Mouse (Mus musculus): ENCODE measurements at regions not wholly inside any gene's neighbourhood (a gene's known extent, or its start where the extent isn't known, plus 50 kb on each side); places are given as distances from the start of the nearest gene placed in this dataset.

DNA sequence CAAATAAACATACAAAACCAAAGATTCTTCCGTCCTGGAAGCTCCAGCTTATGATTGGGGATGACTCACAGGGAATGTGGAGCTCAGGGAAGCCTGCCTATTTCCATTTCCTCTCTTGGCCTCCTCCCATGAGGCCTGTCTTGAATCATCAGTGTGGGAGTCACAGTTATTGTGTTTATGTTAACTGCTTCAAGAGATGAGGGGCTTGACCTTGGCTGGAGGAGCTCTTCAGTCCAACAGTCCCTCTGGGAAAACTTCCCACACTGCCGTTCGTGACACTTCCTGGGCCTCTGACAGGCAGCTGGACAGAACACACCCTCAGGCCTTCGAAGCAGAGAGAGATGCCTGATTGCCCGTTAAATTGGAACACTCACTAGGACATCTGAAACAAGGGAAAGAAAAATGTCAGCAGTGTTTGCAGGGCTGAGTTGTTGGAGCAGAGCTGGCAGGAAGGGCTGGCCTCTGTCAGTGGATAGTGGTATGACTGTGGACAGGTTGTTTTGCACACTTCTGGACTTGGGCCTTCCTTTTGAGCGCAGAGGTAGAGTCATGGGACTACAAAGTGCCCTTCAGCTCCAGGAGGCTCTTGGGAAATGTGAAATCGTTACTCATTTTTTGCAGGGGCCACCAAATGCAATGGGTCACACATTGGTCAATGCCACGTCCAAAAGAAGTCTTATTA, 2105.5 kb upstream of the Lrrc6 start:
- no peak overlapping the region for H3K27ac ChIP-seq (ENCODE audit: insufficient read depth, low read depth, low read length, poor library complexity, severe bottlenecking)
- no peaks in the 10 kb centered on the region for H3K36me3 ChIP-seq (ENCODE audit: control insufficient read depth, insufficient read depth, low read length, poor library complexity, severe bottlenecking)
- no peak overlapping the region for H3K4me3 ChIP-seq (ENCODE audit: insufficient read depth in 1 of 2, low read depth in 1 of 2, low read length in 2 of 2, poor library complexity in 1 of 2, severe bottlenecking in 1 of 2)
- no peaks in the 10 kb centered on the region for H3K9me3 ChIP-seq (ENCODE audit: control insufficient read depth, insufficient read depth, low read depth, low read length)
- H3K9ac ChIP-seq (ENCODE audit: insufficient read depth, low read depth, low read length, poor library complexity, severe bottlenecking), result no peak overlapping the region
- in situ Hi-C loops (cut with MboI; ENCODE audit: low sequenced_read_pairs in 2 of 2, unreplicated experiment in 2 of 2), result no loop called here
- H3K4me1 ChIP-seq (ENCODE audit: control insufficient read depth in 2 of 2, insufficient read depth in 2 of 2, low read length in 2 of 2, poor library complexity in 1 of 2), result no peaks in the 10 kb centered on the region
- DNase-seq (ENCODE audit: low read depth, low spot score), result no peak
- TF ChIP-seq ZC3H11A (IDR thresholded peaks at IDR 0.05; ENCODE audit: borderline replicate concordance, low read depth, low read length) (no peak), ZNF384 (IDR thresholded peaks at IDR 0.05; ENCODE audit: low read depth, low read length) (no peak), CHD2 (IDR thresholded peaks at IDR 0.05; ENCODE audit: low read depth, low read length) (no peak), HCFC1 (IDR thresholded peaks at IDR 0.05; ENCODE audit: borderline replicate concordance, insufficient read depth, low read length) (no peak), MAFK (IDR thresholded peaks at IDR 0.05; ENCODE audit: insufficient read depth, low read depth, low read length) (no peak)

DNA sequence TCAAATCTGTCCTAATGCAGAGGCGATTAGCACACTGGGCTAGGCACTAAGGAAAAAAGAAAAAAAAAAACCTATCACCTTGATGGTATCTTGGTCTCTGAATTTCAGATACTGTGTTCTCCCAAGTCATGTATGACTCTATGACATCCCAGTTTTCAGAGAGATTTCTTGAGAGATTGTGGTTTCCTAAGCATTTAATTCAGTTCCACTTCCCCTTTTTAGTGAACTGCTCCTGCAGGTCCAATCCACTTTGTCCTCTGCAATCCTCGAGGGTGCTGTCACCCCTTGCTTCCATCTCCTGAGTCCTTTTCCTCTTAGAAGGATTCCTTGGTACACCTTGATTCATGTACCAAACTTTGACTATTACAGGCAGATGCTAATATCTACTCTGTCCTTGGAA, 2104.8 kb upstream of the Lrrc6 start:
- TF ChIP-seq ZC3H11A (IDR thresholded peaks at IDR 0.05; ENCODE audit: borderline replicate concordance, low read depth, low read length) (no peak), HCFC1 (IDR thresholded peaks at IDR 0.05; ENCODE audit: borderline replicate concordance, insufficient read depth, low read length) (no peak), ZNF384 (IDR thresholded peaks at IDR 0.05; ENCODE audit: low read depth, low read length) (no peak), CHD2 (IDR thresholded peaks at IDR 0.05; ENCODE audit: low read depth, low read length) (no peak), MAFK (IDR thresholded peaks at IDR 0.05; ENCODE audit: insufficient read depth, low read depth, low read length) (no peak)
- Histone ChIP-seq H3K4me1 (ENCODE audit: control insufficient read depth in 2 of 2, insufficient read depth in 2 of 2, low read length in 2 of 2, poor library complexity in 1 of 2) (no peaks in the 10 kb centered on the region), H3K4me3 (ENCODE audit: insufficient read depth in 1 of 2, low read depth in 1 of 2, low read length in 2 of 2, poor library complexity in 1 of 2, severe bottlenecking in 1 of 2) (no peak overlapping the region), H3K9me3 (ENCODE audit: control insufficient read depth, insufficient read depth, low read depth, low read length) (no peaks in the 10 kb centered on the region), H3K9ac (ENCODE audit: insufficient read depth, low read depth, low read length, poor library complexity, severe bottlenecking) (no peak overlapping the region), H3K36me3 (ENCODE audit: control insufficient read depth, insufficient read depth, low read length, poor library complexity, severe bottlenecking) (no peaks in the 10 kb centered on the region), H3K27ac (ENCODE audit: insufficient read depth, low read depth, low read length, poor library complexity, severe bottlenecking) (no peak overlapping the region)
- in situ Hi-C loops (cut with MboI; ENCODE audit: low sequenced_read_pairs in 2 of 2, unreplicated experiment in 2 of 2), result no loop called here
- DNase-seq (ENCODE audit: low read depth, low spot score), result no peak

DNA sequence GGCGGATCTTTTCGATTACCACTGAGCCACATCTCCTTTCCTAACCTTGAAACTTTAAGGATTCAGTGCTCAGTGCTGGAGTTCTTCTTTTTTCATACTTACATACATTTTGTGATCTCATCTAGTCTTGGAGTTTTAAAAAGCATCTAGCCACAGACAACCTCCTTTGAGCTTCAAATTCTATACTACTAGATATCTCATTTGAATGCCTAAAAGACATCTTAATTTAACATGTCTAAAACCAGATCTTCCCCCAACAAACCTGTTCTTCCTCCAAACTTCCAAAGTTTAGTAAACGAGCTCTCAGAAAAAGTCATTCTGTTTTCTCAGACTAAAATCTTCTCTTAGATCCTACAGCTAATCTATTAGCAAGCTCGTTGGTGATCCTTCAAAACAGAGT, 2081.5 kb upstream of the Lrrc6 start:
- Histone ChIP-seq H3K9me3 (ENCODE audit: control insufficient read depth, insufficient read depth, low read depth, low read length) (no peaks in the 10 kb centered on the region), H3K27ac (ENCODE audit: insufficient read depth, low read depth, low read length, poor library complexity, severe bottlenecking) (no peak overlapping the region), H3K4me3 (ENCODE audit: insufficient read depth in 1 of 2, low read depth in 1 of 2, low read length in 2 of 2, poor library complexity in 1 of 2, severe bottlenecking in 1 of 2) (no peak overlapping the region), H3K36me3 (ENCODE audit: control insufficient read depth, insufficient read depth, low read length, poor library complexity, severe bottlenecking) (no peaks in the 10 kb centered on the region), H3K4me1 (ENCODE audit: control insufficient read depth in 2 of 2, insufficient read depth in 2 of 2, low read length in 2 of 2, poor library complexity in 1 of 2) (no peaks in the 10 kb centered on the region), H3K9ac (ENCODE audit: insufficient read depth, low read depth, low read length, poor library complexity, severe bottlenecking) (no peak overlapping the region)
- in situ Hi-C loops (cut with MboI; ENCODE audit: low sequenced_read_pairs in 2 of 2, unreplicated experiment in 2 of 2), result no loop called here
- no peak for TF ChIP-seq MAFK (IDR thresholded peaks at IDR 0.05; ENCODE audit: insufficient read depth, low read depth, low read length)
- no peak for DNase-seq (ENCODE audit: low read depth, low spot score)

DNA sequence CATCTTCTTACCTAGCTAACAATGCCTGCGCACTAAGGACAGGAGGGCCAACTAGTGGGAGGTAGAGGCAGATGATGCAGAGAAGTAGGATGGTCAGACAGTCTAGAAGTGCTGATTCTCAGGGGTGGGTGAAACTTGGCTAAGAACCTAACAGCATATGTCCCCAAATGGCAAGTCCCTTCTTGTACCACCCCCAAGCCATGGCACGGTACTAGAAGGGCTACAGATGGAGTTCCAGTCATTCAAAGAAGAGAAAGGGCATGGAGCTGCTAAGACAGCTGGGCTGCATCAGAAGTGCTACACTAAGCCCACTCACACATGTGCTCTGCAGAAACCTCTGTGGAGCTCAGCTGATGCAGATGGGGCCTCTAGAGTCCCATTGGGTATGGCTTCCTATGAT, 2078.8 kb upstream of the Lrrc6 start:
- no peak for DNase-seq (ENCODE audit: low read depth, low spot score)
- in situ Hi-C loops (cut with MboI; ENCODE audit: low sequenced_read_pairs in 2 of 2, unreplicated experiment in 2 of 2), result no loop called here

DNA sequence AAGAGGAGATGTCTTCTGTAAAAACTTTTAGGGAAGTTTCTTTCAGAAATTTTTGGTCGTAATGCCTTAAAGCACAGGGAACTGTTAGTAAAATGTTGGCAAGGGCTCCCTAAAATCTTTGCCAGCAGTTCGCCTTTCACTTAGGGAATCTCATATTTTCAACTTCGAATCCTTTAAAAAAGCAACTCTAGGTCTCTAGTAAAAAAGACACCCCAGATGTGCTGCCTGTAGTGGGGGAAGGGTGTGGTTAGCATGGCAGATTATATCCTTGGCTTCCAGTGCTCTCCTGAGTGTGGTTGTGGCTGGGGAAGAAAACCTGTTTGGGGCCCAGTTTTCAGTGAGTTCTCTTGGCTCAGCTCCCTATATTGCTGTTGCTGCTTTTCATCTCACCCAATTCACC, 2059.9 kb upstream of the Lrrc6 start:
- Histone ChIP-seq H3K9me3 (ENCODE audit: control insufficient read depth, insufficient read depth, low read depth, low read length) (no peaks in the 10 kb centered on the region), H3K4me1 (ENCODE audit: control insufficient read depth in 2 of 2, insufficient read depth in 2 of 2, low read length in 2 of 2, poor library complexity in 1 of 2) (no peaks in the 10 kb centered on the region), H3K9ac (ENCODE audit: insufficient read depth, low read depth, low read length, poor library complexity, severe bottlenecking) (no peak overlapping the region), H3K27ac (ENCODE audit: insufficient read depth, low read depth, low read length, poor library complexity, severe bottlenecking) (no peak overlapping the region), H3K36me3 (ENCODE audit: control insufficient read depth, insufficient read depth, low read length, poor library complexity, severe bottlenecking) (no peaks in the 10 kb centered on the region), H3K4me3 (ENCODE audit: insufficient read depth in 1 of 2, low read depth in 1 of 2, low read length in 2 of 2, poor library complexity in 1 of 2, severe bottlenecking in 1 of 2) (no peak overlapping the region)
- no peak for TF ChIP-seq ZNF384 (IDR thresholded peaks at IDR 0.05; ENCODE audit: low read depth, low read length)
- TF ChIP-seq ZC3H11A (IDR thresholded peaks at IDR 0.05; ENCODE audit: borderline replicate concordance, low read depth, low read length), result no peak
- TF ChIP-seq HCFC1 (IDR thresholded peaks at IDR 0.05; ENCODE audit: borderline replicate concordance, insufficient read depth, low read length), result no peak
- no peak for TF ChIP-seq CHD2 (IDR thresholded peaks at IDR 0.05; ENCODE audit: low read depth, low read length)
- TF ChIP-seq MAFK (IDR thresholded peaks at IDR 0.05; ENCODE audit: insufficient read depth, low read depth, low read length), result no peak
- DNase-seq (ENCODE audit: low read depth, low spot score), result no peak
- in situ Hi-C loops (cut with MboI; ENCODE audit: low sequenced_read_pairs in 2 of 2, unreplicated experiment in 2 of 2), result no loop called here

More for the DNA sequence above, 2078.8 kb upstream of the Lrrc6 start:
- Histone ChIP-seq H3K4me3 (ENCODE audit: insufficient read depth in 1 of 2, low read depth in 1 of 2, low read length in 2 of 2, poor library complexity in 1 of 2, severe bottlenecking in 1 of 2) (no peak overlapping the region), H3K4me1 (ENCODE audit: control insufficient read depth in 2 of 2, insufficient read depth in 2 of 2, low read length in 2 of 2, poor library complexity in 1 of 2) (no peaks in the 10 kb centered on the region), H3K27ac (ENCODE audit: insufficient read depth, low read depth, low read length, poor library complexity, severe bottlenecking) (no peak overlapping the region), H3K9ac (ENCODE audit: insufficient read depth, low read depth, low read length, poor library complexity, severe bottlenecking) (no peak overlapping the region), H3K36me3 (ENCODE audit: control insufficient read depth, insufficient read depth, low read length, poor library complexity, severe bottlenecking) (no peaks in the 10 kb centered on the region), H3K9me3 (ENCODE audit: control insufficient read depth, insufficient read depth, low read depth, low read length) (no peaks in the 10 kb centered on the region)
- TF ChIP-seq ZC3H11A (IDR thresholded peaks at IDR 0.05; ENCODE audit: borderline replicate concordance, low read depth, low read length), result no peak
- no peak for TF ChIP-seq ZNF384 (IDR thresholded peaks at IDR 0.05; ENCODE audit: low read depth, low read length)
- TF ChIP-seq CHD2 (IDR thresholded peaks at IDR 0.05; ENCODE audit: low read depth, low read length), result no peak
- TF ChIP-seq HCFC1 (IDR thresholded peaks at IDR 0.05; ENCODE audit: borderline replicate concordance, insufficient read depth, low read length), result no peak
- no peak for TF ChIP-seq MAFK (IDR thresholded peaks at IDR 0.05; ENCODE audit: insufficient read depth, low read depth, low read length)
